Mouse (Mus musculus): ENCODE results near the gene B3gat1. TPM values are rescaled to one million over a fixed set of nuclear protein-coding genes. Genes with fewer than 3 reads are reported as not detected.

The B3gat1 gene
- polyA plus RNA-seq, 1 experiment from 2014 or later: 1.3 TPM

DNA sequence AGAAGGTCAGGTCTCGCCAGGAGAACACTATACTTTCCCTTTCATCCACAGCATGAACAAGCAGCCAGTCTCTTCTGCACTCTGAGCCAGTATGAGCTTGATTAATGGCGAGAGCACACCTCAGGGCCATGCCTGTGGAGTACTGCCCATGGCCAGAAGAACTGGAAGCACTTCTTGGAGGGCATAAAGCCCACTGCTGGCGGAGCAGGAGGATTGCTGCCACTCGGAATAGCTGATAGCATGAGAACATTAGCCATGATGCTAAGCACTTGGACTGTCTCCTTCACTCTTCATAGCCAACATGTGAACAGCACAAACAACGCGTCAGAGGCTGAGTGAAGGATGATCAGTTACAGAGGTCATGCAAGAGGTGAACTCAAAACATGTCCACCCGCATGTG, 44.9 kb downstream of the B3gat1 start:
- 80% methylated on average over 7 of the region's 7 CpGs for WGBS
- Histone ChIP-seq H3K27ac (no peak overlapping the region), H3K4me2 (replicated peaks) (no peak overlapping the region), H3K4me1 (no peaks in the 10 kb centered on the region), H3K9ac (no peak overlapping the region), H3K4me3 (no peak overlapping the region), H3K9me3 (no peaks in the 10 kb centered on the region), H3K27me3 (no peaks in the 10 kb centered on the region), H3K36me3 (no peaks in the 10 kb centered on the region)
- ATAC-seq (ENCODE audit: insufficient number of reproducible peaks, insufficient read depth, low FRiP score, low TSS enrichment): no peak

GRCm38 (mm10) chr9:26783414-26783975, 50.0 kb downstream of the B3gat1 start:
- no peak overlapping the region for H3K4me3 ChIP-seq
- H3K27ac ChIP-seq: no peak overlapping the region
- H3K4me1 ChIP-seq: no peaks in the 10 kb centered on the region
- no peak overlapping the region for H3K9ac ChIP-seq
- no peaks in the 10 kb centered on the region for H3K9me3 ChIP-seq
- WGBS: 68% methylated on average over 7 of the region's 7 CpGs
- H3K4me2 ChIP-seq (replicated peaks): no peak overlapping the region
- ATAC-seq (ENCODE audit: insufficient number of reproducible peaks, insufficient read depth, low FRiP score, low TSS enrichment): no peak
- H3K36me3 ChIP-seq: no peaks in the 10 kb centered on the region
- no peaks in the 10 kb centered on the region for H3K27me3 ChIP-seq

DNA sequence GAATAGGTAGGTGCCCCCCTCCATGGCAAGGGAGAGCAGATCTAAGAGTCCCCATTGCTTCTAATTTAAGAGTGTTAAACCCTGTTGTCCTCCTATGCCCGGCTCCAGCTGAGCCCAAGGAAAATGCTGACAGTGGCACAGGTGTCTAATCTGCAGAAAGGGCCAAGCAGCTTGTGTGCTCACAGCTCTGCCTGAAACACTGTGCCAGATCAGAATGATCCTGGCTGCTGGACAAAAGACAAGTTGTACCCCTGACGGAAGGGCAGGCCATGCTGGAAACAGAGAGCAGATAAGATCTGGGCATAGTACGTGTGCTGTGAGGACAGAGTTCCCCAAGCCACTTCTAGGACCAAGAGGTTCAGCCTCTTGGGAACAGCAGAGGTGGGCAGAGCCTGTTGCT, 59.3 kb downstream of the B3gat1 start:
- Histone ChIP-seq H3K36me3 (no peaks in the 10 kb centered on the region), H3K9me3 (no peaks in the 10 kb centered on the region), H3K9ac (no peak overlapping the region), H3K4me3 (no peak overlapping the region), H3K27me3 (no peaks in the 10 kb centered on the region), H3K27ac (no peak overlapping the region), H3K4me1 (no peaks in the 10 kb centered on the region), H3K4me2 (replicated peaks) (no peak overlapping the region)
- WGBS: 77% methylated on average over 3 of the region's 3 CpGs
- no peak for ATAC-seq (ENCODE audit: insufficient number of reproducible peaks, insufficient read depth, low FRiP score, low TSS enrichment)

DNA sequence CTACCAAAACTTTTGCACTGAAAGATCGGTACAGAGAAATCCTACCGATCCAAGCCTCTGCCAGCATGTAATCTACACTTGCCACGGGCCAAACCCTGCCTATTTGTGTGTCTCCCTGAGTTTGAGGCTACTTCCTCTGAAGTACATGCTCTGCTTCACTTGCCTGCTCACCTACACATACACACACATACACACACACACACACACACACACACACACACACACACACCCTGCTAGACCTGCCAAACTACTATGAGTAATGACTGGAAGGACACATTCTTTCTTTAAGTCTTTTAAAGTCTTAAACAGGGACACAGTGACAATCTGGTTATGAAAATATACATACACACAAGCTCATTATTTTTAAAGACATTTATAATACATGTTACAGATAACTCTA, 64.7 kb downstream of the B3gat1 start:
- Histone ChIP-seq H3K4me2 (replicated peaks) (no peak overlapping the region), H3K9me3 (no peaks in the 10 kb centered on the region), H3K4me3 (no peak overlapping the region), H3K27ac (no peak overlapping the region), H3K4me1 (no peaks in the 10 kb centered on the region), H3K36me3 (no peaks in the 10 kb centered on the region), H3K27me3 (no peaks in the 10 kb centered on the region), H3K9ac (no peak overlapping the region)
- WGBS: 69% methylated on average over 3 of the region's 3 CpGs
- no peak for ATAC-seq (ENCODE audit: insufficient number of reproducible peaks, insufficient read depth, low FRiP score, low TSS enrichment)

- no peak overlapping the region for H3K9ac ChIP-seq
- H3K4me1 ChIP-seq: no peaks in the 10 kb centered on the region
- no peak overlapping the region for H3K4me3 ChIP-seq
- no peak for ATAC-seq (ENCODE audit: insufficient number of reproducible peaks, insufficient read depth, low FRiP score, low TSS enrichment)
- no peak overlapping the region for H3K27ac ChIP-seq
- H3K9me3 ChIP-seq: no peaks in the 10 kb centered on the region
- no peaks in the 10 kb centered on the region for H3K36me3 ChIP-seq
- no peak overlapping the region for H3K4me2 ChIP-seq (replicated peaks)
- 71% methylated on average over 1 of the region's 1 CpGs for WGBS
- H3K27me3 ChIP-seq: no peaks in the 10 kb centered on the region
These were observed 65.2 kb downstream of the B3gat1 start for GRCm38 (mm10) chr9:26798731-26799130.

DNA sequence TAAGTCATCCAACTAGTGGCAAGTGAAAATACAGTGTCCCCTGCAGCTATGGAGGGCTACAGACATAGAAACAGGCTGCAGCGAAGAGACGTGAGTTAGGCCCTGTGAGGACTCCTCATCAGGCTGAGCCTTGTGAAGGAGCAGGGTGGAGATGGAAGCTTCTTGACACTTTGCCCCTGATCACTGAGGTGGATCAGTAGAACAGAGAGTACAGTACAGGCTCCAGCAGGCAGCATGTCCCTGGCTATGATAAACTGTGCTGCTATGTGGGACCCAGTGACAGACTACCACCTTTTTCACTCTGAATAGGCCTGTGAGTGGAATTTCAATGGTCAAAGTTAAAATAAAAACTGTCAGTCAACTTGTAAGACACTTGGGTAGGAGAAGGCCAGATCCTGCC, 66.8 kb downstream of the B3gat1 start:
- no peak for ATAC-seq (ENCODE audit: insufficient number of reproducible peaks, insufficient read depth, low FRiP score, low TSS enrichment)
- no peaks in the 10 kb centered on the region for H3K36me3 ChIP-seq

GRCm38 (mm10) chr9:26804321-26804720, 70.8 kb downstream of the B3gat1 start:
- Histone ChIP-seq H3K4me1 (no peaks in the 10 kb centered on the region), H3K27me3 (no peaks in the 10 kb centered on the region), H3K4me3 (no peak overlapping the region), H3K9me3 (no peaks in the 10 kb centered on the region), H3K36me3 (no peaks in the 10 kb centered on the region), H3K9ac (no peak overlapping the region), H3K27ac (no peak overlapping the region), H3K4me2 (replicated peaks) (no peak overlapping the region)
- no peak for ATAC-seq (ENCODE audit: insufficient number of reproducible peaks, insufficient read depth, low FRiP score, low TSS enrichment)

More for the DNA sequence above, 66.8 kb downstream of the B3gat1 start:
- H3K27me3 ChIP-seq: no peaks in the 10 kb centered on the region
- no peaks in the 10 kb centered on the region for H3K9me3 ChIP-seq
- no peak overlapping the region for H3K27ac ChIP-seq
- H3K4me1 ChIP-seq: no peaks in the 10 kb centered on the region
- no peak overlapping the region for H3K9ac ChIP-seq
- WGBS: 82% methylated on average over 2 of the region's 2 CpGs
- H3K4me3 ChIP-seq: no peak overlapping the region
- no peak overlapping the region for H3K4me2 ChIP-seq (replicated peaks)

DNA sequence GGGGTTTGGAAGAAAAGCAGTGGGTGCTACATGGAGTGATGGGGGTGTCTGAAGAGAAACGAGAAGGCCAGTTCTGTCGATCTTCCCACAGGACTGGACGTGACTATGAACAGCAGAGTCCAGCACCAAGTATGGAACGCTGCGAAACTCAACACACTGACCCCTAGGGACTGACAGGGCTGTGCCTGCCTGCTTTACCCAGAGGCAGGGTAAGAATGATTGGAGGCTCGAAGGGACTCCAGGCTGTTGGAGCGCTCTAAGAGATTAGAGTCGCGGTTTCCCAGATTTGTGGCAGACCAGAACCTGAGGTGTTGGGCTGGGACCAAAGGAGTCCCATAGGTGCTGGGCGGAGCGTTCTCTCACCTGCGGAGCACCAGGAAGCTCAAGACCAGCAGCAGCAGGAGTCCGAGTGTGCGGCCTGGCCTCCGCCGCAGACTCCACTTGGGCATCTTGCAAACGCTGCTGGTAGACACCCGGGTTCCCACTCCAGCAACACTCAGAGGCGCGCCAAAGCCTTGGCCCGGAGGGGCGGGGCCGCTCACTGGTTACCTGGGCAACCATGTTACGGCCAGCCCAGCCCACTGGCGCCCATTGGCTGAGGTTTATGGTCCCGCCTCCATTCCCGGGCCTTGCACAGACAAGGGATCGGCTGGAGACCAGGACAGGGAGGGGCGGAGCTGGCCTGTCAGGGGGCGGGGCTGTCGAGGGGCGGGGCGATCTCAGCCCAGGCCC, 72.6 kb downstream of the B3gat1 start, which contains the start of gene Glb1l2:
Gene Glb1l2 (minus strand): TSS at position 534 of the 732 bp plus-strand sequence.
- Histone ChIP-seq H3K4me1 (no peaks in the 10 kb centered on the region), H3K27ac (0 out of 2 replicates have a peak within 1 kb of the TSS, but pooled peaks have one; percentile 31), H3K4me3 (peak within 1 kb of the TSS; percentile 46), H3K9me3 (no peaks in the 10 kb centered on the region), H3K36me3 (no peaks in the 10 kb centered on the region), H3K27me3 (no peaks in the 10 kb centered on the region), H3K4me2 (replicated peaks) (peak within 1 kb of the TSS; percentile 70), H3K9ac (peak within 1 kb of the TSS; percentile 37; the same call in 1 of the 2 replicates)
- WGBS: 1% methylated on average over 32 of the region's 33 CpGs
- ATAC-seq (ENCODE audit: insufficient number of reproducible peaks, insufficient read depth, low FRiP score, low TSS enrichment): peak; percentile 100

DNA sequence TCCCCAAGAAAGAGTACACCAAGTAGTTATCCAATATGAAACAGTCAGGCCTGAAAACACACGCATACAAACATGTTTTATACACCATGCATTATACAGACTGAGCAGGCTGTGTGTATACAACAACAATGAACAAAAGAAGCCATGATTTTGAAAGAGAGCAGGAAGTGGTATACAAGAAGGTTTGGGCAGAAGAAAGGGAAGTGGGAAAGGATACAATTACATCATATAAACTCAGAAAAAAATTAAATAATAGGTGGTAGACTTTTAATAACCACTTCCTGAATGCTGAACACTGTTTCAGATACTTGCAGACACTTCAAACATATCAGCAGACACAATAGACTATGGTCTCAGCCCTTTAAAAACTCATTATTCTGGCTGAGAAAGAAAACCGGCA, 75.2 kb downstream of the B3gat1 start:
- no peaks in the 10 kb centered on the region for H3K9me3 ChIP-seq
- 77% methylated on average over 2 of the region's 2 CpGs for WGBS

More for the DNA sequence above, 75.2 kb downstream of the B3gat1 start:
- no peak for ATAC-seq (ENCODE audit: insufficient number of reproducible peaks, insufficient read depth, low FRiP score, low TSS enrichment)
- Histone ChIP-seq H3K4me1 (no peaks in the 10 kb centered on the region), H3K4me2 (replicated peaks) (no peak overlapping the region), H3K36me3 (no peaks in the 10 kb centered on the region), H3K27me3 (no peaks in the 10 kb centered on the region), H3K4me3 (no peak overlapping the region), H3K27ac (no peak overlapping the region), H3K9ac (no peak overlapping the region)

Other genes with a start within 250 kb of the B3gat1 start
- 3.6 and 5.7 TPM in 2 replicates for gene Glb1l2, start 72.7 kb downstream of the B3gat1 start, polyA plus RNA-seq (2016; fragmentation: Nextera tagmentation; extraction: Ambion mirVana)
- not detected in 2 replicates for gene Glb1l3, start 127.2 kb downstream of the B3gat1 start, polyA plus RNA-seq (2016; fragmentation: Nextera tagmentation; extraction: Ambion mirVana)
- not detected in 2 replicates for gene Gm1110, start 189.4 kb downstream of the B3gat1 start, polyA plus RNA-seq (2016; fragmentation: Nextera tagmentation; extraction: Ambion mirVana)

Data from embryonic facial prominence, embryonic 12.5 days (tissue).